Mouse (Mus musculus): Measurements from ENCODE around the gene Cpt2. TPM values are rescaled to one million over a fixed set of nuclear protein-coding genes. Genes with fewer than 3 reads are reported as not detected.

Cpt2 gene
- polyA plus RNA-seq, 1 experiment: 15.6 TPM

DNA sequence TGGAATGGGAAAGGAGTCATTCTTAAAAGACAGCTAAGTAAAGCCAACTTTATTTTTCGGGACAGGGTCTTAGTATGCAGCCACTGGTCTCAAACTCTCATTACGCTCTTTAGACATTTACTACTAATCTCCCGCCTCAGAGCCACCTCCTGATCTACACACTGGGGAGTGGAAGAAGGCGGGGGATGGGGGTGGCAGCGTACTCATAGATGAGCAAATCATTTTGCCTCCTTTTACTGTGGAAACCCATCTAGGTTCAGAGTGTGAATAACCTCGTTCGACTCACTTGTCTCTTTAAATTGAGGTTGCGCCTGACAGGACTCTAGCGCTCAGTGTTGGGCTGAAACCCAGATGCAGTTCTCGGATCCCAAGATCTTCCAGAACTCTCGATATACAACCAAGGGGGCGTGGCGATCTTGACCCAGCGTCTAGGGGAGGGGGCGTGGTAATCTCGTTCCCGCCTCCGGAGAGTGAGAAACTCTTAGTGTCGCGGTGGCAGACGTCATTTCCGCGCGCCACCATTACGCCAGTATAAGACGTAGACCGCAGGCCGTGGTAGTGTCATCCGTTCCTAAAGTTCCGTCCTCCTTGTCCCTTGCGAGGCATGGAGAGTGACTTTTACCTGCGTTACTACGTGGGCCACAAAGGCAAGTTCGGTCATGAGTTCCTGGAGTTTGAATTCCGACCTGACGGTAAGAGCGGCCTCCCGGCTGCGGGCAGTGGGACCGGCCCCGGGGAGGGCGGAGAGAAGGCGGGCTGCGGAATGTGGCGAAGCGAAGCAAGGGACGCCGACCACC lies 44.0 kb downstream of the Cpt2 start, which contains the start of gene Magoh:
Gene Magoh (plus strand): TSS at position 502 of the 797 bp plus-strand sequence.
- TF ChIP-seq CTCF (IDR thresholded peaks at IDR 0.05; ENCODE audit: borderline replicate concordance, extremely low read depth, insufficient read depth, insufficient read length) (no peak), POLR2A (IDR thresholded peaks at IDR 0.05; ENCODE audit: borderline replicate concordance, extremely low read depth, insufficient read depth, insufficient read length, poor library complexity, severe bottlenecking) (peak; percentile 40; the same call in 1 of the 2 replicates)
- peak; percentile 99 for DNase-seq (ENCODE audit: low read depth)

DNA sequence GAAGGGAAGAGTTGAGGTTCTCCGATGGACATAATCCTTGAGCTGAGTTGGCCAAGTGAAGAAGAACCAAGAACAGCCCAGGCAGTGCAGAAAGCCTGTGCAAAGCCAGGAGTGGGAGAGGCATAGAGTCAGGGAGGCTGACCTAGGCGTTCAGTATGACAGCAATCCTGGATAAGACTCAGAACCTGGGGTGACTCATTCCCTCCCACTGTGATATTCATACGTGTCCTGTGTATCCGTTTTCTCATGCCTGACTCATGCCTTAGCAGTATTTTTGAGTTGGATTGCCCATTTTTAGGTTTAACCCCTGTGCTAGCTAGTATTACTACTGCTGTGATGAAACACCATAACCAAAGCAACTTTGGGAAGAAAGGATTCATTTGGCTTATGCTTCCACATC lies 58.5 kb downstream of the Cpt2 start:
- TF ChIP-seq POLR2A (IDR thresholded peaks at IDR 0.05; ENCODE audit: borderline replicate concordance, extremely low read depth, insufficient read depth, insufficient read length, poor library complexity, severe bottlenecking) (no peak), CTCF (IDR thresholded peaks at IDR 0.05; ENCODE audit: borderline replicate concordance, extremely low read depth, insufficient read depth, insufficient read length) (no peak)
- DNase-seq (ENCODE audit: low read depth): no peak

DNA sequence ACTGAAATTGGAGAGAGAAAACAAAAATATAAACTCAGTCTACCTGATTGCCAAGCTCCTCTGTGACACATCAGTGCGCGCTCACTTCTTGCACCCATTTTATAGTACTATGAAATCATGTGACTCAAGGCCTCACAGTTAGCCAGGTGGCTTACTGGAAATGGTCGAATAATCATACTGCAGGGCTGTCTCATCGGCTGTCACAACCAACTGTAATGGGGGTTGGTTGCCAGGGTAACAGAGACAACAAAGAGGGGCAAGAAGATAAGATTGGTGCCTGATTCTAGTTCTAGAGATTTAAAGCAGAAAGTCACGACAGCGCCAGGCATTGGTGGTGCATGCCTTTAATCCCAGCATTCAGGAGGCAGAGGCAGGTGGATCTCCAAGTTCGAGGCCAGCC lies 64.4 kb downstream of the Cpt2 start:
- TF ChIP-seq CTCF (IDR thresholded peaks at IDR 0.05; ENCODE audit: borderline replicate concordance, extremely low read depth, insufficient read depth, insufficient read length) (no peak), POLR2A (IDR thresholded peaks at IDR 0.05; ENCODE audit: borderline replicate concordance, extremely low read depth, insufficient read depth, insufficient read length, poor library complexity, severe bottlenecking) (no peak)
- DNase-seq (ENCODE audit: low read depth): no peak

DNA sequence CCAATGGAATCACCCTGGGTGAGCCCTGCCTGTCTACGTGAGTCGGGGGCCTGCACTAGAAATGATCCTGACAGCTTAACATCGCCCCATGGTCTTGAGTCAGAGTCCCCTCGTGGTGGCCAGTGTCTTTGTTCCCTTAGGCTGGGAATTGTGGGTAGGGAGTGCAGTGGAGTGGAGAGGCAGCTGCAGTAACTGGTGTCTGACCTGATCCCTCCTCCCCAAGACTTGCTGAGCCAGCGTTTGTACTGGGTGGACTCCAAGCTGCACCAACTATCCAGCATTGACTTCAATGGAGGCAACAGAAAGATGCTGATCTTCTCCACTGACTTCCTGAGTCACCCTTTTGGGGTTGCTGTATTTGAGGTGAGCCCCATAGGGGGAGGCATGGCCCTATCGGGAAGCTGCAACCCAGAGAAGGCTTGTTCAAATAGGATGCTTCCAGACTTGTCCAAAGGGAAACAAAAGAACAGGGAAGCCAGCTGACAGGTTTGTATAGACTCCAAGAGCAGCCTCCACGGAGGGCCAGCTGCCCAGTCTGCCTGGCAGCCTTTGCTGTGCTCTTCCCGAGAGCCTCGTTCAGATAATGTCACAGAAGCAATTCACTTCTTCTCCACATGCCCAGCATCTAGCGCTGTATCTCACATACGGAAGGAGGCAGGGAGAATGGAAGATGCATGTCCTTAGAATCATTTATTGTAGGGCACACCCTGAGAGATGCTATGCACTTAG lies 66.3 kb downstream of the Cpt2 start:
- TF ChIP-seq POLR2A (IDR thresholded peaks at IDR 0.05; ENCODE audit: borderline replicate concordance, extremely low read depth, insufficient read depth, insufficient read length, poor library complexity, severe bottlenecking) (no peak), CTCF (IDR thresholded peaks at IDR 0.05; ENCODE audit: borderline replicate concordance, extremely low read depth, insufficient read depth, insufficient read length) (no peak)
- peak; percentile 61 for DNase-seq (ENCODE audit: low read depth)

Other genes with a start within 250 kb of the Cpt2 start
- gene Dmrtb1, start 239.4 kb downstream of the Cpt2 start, polyA plus RNA-seq (2012; rRNA removed): 61.0 and 82.4 TPM in 2 replicates
- gene Lrp8, start 121.3 kb downstream of the Cpt2 start, polyA plus RNA-seq (2012; rRNA removed): 129 and 146 TPM in 2 replicates
- 106 and 129 TPM in 2 replicates for gene Magoh, start 43.9 kb downstream of the Cpt2 start, polyA plus RNA-seq (2012; rRNA removed)
- gene 0610037L13Rik, start 33.8 kb downstream of the Cpt2 start, polyA plus RNA-seq (2012; rRNA removed): 91.0 and 114 TPM in 2 replicates
- gene Slc1a7, start 44.7 kb upstream of the Cpt2 start, polyA plus RNA-seq (2012; rRNA removed): 0.08 and 0.10 TPM in 2 replicates
- gene Podn, start 172.8 kb upstream of the Cpt2 start, polyA plus RNA-seq (2012; rRNA removed): 2.2 and 2.8 TPM in 2 replicates
- 115 and 124 TPM in 2 replicates for gene Scp2, start 221.4 kb upstream of the Cpt2 start, polyA plus RNA-seq (2012; rRNA removed)
- gene Echdc2, start 241.8 kb upstream of the Cpt2 start, polyA plus RNA-seq (2012; rRNA removed): 15.1 and 33.0 TPM in 2 replicates

All from brain, embryonic 14.5 days (tissue).